Mouse (Mus musculus): Measurements from ENCODE around the gene Atp2a1.
"Not testable (repeated sequence)": the region's sequence is repeated elsewhere in the genome, so short reads cannot be mapped to it uniquely, and the experiment has no call there.

DNA sequence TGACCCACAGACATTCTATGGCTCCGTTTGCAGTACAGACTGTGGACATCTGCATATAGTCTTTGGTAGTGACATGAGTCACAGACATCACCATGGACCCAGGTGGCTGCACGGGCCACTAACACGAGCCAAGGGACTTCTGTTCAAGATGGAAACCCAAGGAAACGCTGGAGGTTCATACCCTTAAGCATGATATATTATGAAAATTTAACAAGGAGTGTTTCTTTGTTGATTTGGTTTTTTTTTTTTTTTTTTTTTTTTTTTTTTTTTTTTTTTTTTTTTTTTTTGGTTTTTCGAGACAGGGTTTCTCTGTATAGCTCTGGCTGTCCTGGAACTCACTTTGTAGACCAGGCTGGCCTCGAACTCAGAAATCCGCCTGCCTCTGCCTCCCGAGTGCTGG is 60.4 kb downstream of the Atp2a1 start:
- not testable (repeated sequence) for TF ChIP-seq POLR2A (IDR thresholded peaks at IDR 0.05; ENCODE audit: control insufficient read depth, extremely low read depth, insufficient read depth, low read length, poor library complexity); CTCF (IDR thresholded peaks at IDR 0.05; ENCODE audit: borderline replicate concordance, control insufficient read depth, extremely low read depth, insufficient read depth, low read length, poor library complexity)
